Mouse (Mus musculus) effector memory CD4-positive, alpha-beta T cell, adult 5 months (primary cell): ENCODE results near the gene Samd10. TPM values are rescaled to one million over a fixed set of nuclear protein-coding genes. Genes with fewer than 3 reads are reported as not detected.

Source experiments
- polyA plus RNA-seq: library from polyadenylated mRNA; unstranded; fragments of 100-300 nt; shearing (Covaris generic); gene quantifications from one replicate; pipeline ENCODE4 v1.2.1, GENCODE M21; 2017

Samd10 gene
- polyA plus RNA-seq = 14.5 TPM

DNA sequence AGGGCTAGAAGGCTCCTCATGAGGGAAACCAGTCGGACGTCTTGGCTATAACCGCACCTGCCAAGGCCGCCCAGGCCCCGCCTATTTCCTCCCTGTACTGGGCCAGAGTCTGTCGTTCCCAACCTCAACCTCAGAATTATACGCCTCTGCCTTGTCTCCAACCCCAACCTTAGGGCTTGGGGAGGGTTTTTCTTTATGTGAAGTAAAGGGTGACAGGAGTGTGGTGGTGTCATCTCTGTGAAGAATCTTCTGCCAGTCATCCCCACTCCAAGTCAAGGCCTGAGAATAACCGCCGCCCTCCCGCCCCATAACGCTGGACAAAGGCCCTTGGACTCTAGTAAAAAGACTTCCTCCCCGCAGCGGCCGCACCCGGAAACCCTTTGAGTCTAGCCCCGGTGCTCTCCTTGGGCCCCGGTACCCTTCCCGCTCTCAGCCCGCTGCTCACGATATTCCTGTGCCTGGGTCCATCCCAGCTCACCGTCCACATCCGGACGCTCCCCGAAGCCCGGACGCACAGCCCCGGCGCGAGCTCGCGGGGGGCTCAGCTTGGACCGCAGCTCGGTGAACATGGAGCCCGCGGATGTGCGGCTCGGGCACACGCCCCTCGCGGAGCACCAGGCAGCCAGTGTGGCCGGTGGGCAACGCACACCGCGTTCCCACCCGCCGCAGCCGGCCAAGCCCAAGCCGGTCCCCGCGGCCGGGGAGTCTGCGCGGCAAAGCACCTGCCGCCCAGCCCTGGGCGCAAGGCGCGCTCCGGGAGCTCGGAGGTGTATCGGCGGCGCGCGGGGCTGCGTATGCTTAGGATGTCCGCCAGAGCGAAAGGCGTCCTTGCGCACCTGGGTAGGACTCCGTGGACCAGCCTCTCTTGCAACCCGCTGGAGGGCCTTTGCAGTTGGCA is at the start of gene Samd10:
Gene Samd10 (minus strand): TSS at position 759 of the 898 bp plus-strand sequence.

GRCm38 (mm10) chr2:181592231-181593041 is 6.6 kb downstream of the Samd10 start, which contains the start of gene Zfp512b:
TSS of gene Zfp512b (minus strand) at chr2:181592803.

DNA sequence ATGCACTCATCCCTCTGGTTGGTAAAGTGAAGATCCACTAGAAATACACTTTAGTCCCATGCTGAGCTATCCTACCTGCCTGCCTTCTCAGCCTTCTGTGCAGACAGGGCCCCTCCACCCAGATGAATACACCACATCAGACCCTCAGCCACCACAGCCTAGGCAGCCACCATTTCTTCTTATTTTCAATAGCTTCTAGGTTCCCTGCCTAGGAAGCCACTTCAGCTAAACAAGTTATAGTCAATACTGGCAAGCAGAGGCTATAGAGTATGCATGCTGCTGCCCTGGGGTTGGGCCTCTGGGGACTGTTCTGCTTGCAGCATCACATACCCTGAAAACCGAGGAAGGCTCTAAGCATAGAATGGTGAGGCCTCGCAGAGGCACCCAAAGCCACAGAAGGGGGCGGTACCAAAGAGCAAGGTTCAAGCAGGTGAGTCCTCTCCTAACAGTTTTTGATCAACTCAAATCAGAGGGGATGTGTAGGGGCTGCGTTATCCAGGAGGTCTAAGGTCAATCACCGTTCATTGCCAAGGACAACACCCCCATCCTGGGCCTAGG is 7.4 kb downstream of the Samd10 start, which contains the start of gene Prpf6:
Gene Prpf6 (plus strand): TSS at position 341 of the 558 bp plus-strand sequence.

GRCm38 (mm10) chr2:181584411-181584942 is 14.5 kb downstream of the Samd10 start, which contains the start of gene Uckl1:
TSS of gene Uckl1 (minus strand) at chr2:181584892.

Other genes starting within 250 kb of the Samd10 start
- gene Zgpat, start 234.3 kb downstream of the Samd10 start, polyA plus RNA-seq = 85.5 TPM
- 124 TPM for gene Arfrp1, start 233.8 kb downstream of the Samd10 start, polyA plus RNA-seq
- gene Lime1, start 219.1 kb downstream of the Samd10 start, polyA plus RNA-seq = 301 TPM
- 16.9 TPM for gene Zbtb46, start 139.8 kb downstream of the Samd10 start, polyA plus RNA-seq
- not detected for gene Abhd16b, start 106.0 kb downstream of the Samd10 start, polyA plus RNA-seq
- 90.8 TPM for gene Tpd52l2, start 102.1 kb downstream of the Samd10 start, polyA plus RNA-seq
- 138 TPM for gene Dnajc5, start 78.7 kb downstream of the Samd10 start, polyA plus RNA-seq
- gene Uckl1, start 14.3 kb downstream of the Samd10 start, polyA plus RNA-seq = 113 TPM
- gene Prpf6, start 7.3 kb downstream of the Samd10 start, polyA plus RNA-seq = 97.7 TPM
- gene Zfp512b, start 6.4 kb downstream of the Samd10 start, polyA plus RNA-seq = 26.2 TPM
- gene Gm29797, start 57.8 kb upstream of the Samd10 start, polyA plus RNA-seq = not detected
- not detected for gene Sox18, start 72.4 kb upstream of the Samd10 start, polyA plus RNA-seq
- 21.5 TPM for gene Tcea2, start 81.1 kb upstream of the Samd10 start, polyA plus RNA-seq
- 102 TPM for gene Rgs19, start 94.8 kb upstream of the Samd10 start, polyA plus RNA-seq
- not detected for gene Lkaaear1, start 99.2 kb upstream of the Samd10 start, polyA plus RNA-seq
- gene Oprl1, start 115.8 kb upstream of the Samd10 start, polyA plus RNA-seq = 0.12 TPM
- not detected for gene Myt1, start 164.1 kb upstream of the Samd10 start, polyA plus RNA-seq
- 60.8 TPM for gene Pcmtd2, start 238.6 kb upstream of the Samd10 start, polyA plus RNA-seq